Mouse (Mus musculus) embryo, embryonic 11 days (tissue): ENCODE measurements around the gene Eif4e3.
A peak's percentile ranks its signal among the peaks of the same experiment; 100 is the strongest.

Experiments
- DNase-seq: peaks from one replicate; pipeline ENCODE4 v3.0.0-alpha.2; 2015

Eif4e3 gene

GRCm38 (mm10) chr6:99663232-99663631 is 3.3 kb downstream of the Eif4e3 start:
- DNase-seq: no peak

GRCm38 (mm10) chr6:99660443-99660842 is 6.1 kb downstream of the Eif4e3 start:
- DNase-seq: no peak

GRCm38 (mm10) chr6:99658586-99658985 is 8.0 kb downstream of the Eif4e3 start:
- no peak for DNase-seq

GRCm38 (mm10) chr6:99656088-99656487 is 10.5 kb downstream of the Eif4e3 start:
- DNase-seq: no peak

GRCm38 (mm10) chr6:99655488-99655887 is 11.1 kb downstream of the Eif4e3 start:
- DNase-seq: no peak

GRCm38 (mm10) chr6:99654343-99654742 is 12.2 kb downstream of the Eif4e3 start:
- peak; percentile 14 for DNase-seq

DNA sequence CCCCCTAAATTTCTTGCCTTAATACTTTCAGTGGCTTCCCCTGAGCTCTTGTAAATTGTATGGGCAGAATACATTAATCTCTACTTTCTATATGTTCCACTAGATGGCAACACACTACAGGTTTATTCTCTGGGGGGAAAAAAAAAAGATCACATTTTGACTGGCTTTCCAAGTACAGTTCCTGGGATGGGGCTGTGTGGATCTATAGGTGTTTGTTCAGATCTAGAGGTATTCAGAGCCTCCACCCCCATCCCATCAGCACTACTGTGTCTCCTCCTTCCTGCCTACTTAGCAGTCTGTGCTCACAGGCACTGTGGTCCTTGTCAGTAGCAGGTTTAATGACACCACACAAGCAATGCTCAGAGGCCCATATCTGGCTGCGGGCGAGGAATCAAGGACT is 14.2 kb downstream of the Eif4e3 start:
- DNase-seq: peak; percentile 39

DNA sequence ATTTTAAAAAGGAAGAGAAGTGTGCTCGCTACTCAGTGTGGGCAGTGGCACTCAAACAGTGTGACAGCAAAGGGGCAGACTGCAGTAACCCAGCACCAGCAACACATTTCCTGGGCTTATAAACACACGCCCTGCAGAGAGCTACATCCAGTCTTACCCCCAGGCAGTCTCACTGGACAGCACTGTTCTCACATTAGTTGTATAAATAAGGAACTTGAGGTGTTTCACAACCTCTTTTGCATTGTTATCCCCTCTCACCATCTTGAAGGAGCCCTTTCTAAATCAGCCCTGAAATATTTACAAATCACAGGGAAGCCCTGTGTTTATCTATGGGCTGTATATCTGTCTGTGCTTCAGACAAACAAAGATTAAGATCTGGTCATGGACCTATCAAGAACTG is 17.3 kb downstream of the Eif4e3 start:
- no peak for DNase-seq

- DNase-seq: no peak
These were observed 20.2 kb downstream of the Eif4e3 start for GRCm38 (mm10) chr6:99646344-99646743.

DNA sequence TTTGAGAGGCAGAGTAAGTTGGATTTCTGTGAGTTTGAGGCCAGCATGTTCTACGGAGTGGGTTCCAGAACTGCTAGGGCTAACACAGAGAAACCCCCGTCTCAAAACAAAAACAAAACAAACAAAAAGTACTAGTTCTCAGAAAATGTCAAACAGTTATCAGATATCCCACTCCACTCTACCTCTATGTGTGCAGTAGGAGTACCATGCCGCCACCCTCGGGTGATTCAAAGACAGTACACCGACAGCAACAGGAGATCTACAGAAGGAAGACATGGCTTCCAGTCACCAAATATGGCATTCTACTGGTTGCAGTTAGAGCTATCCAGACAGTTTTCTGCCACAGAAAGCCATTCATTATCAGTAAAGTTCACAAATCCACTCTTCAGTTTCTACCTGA is 21.7 kb downstream of the Eif4e3 start:
- DNase-seq: no peak

DNA sequence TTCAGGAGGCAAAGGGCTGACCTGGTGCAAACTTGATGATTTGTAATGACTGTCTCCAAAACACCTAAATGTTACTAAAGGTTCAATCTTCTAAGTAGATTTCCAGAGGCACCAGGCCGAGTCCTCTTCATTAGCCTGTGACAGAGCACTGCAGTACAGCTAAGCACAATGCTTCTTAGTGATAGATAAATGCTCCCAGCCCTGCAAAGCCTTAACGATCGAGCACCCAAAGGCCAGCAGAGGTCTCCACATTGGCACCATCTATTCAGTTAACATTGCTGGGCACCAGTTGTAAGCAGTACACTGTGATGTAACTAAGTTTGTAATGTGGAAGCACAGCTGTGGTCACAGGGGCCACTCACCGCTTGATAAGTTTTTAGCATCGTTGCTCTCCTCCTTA is 22.2 kb downstream of the Eif4e3 start:
- no peak for DNase-seq

DNA sequence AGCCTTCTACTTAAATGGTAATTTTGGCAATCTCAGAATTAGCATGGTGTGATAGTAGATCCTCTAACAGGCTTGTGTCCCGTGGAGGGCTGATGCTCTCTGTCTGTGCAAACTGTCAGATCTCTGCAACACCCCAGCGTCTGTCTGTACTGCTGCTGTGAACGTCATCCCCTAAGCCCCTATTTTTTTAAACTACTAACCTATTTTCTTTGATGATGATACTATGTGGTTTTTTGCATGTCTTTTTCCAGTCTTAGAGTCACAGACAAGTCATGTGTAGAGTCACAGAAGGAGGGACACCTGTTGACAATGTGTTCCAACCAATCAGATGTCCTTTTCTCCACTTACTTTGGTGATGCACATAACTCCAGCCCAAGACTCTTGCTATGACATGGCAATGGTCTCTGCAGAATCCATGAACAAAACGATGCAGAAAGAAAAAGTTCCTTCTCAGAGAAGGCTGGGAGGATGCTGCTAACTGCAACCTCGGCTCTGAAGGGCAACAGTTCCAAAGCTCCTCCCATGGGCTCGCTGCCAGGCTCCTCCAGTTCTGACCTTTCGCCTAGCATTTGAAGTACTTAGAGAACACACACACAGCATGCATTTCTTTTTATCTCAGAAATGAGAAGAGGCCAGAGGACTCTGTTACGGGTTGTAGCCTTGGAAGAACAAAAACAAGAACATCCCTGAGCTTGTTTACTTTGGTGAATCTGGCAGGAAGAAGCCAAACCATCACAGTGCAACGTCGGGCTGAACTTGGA is 23.0 kb downstream of the Eif4e3 start:
- no peak for DNase-seq

DNA sequence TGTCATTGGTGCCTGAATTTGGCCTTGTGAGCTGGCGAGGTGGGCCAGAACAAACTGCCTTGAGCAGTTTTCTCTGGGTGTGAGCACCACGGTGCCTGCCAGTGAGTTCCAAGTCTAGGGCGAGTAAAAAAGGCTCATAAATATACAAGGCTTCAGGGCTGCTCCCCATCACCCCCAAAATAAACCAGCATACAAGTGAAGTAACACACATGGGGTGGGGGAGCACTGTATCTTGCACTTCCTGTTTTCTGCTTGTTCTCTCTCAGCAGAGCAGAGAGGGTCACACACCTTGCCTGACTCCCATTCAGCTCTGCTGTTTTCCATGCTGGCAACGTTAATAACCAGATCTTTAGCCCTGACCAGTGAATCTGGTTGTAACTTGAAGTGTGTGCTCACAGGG is 29.1 kb downstream of the Eif4e3 start:
- no peak for DNase-seq

GRCm38 (mm10) chr6:99636801-99637200 is 29.8 kb downstream of the Eif4e3 start:
- no peak for DNase-seq

DNA sequence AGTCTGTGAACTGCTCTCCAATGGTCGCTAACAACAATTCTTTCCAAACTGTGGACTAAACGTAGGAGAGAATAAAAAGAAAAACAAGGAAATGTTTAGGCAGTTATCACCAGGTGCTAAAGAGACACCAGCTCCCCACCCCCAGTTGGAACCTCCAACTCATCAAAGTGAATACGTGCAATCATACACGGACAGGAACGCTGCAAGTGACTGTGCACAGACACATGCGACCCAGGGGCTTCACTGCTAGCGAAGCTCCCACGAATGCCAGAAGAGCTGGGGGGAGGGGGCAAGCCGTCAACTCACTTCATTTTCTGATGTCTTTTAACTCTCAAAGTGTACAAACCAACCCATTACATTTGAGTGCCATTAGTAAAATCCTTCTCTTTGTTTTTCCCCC is 30.4 kb downstream of the Eif4e3 start:
- DNase-seq: no peak

GRCm38 (mm10) chr6:99632121-99632980 is 34.2 kb downstream of the Eif4e3 start:
- no peak for DNase-seq

- DNase-seq: no peak
These were observed 34.9 kb downstream of the Eif4e3 start for GRCm38 (mm10) chr6:99631637-99632036.

GRCm38 (mm10) chr6:99629726-99630458 is 36.7 kb downstream of the Eif4e3 start:
- DNase-seq: no peak

DNA sequence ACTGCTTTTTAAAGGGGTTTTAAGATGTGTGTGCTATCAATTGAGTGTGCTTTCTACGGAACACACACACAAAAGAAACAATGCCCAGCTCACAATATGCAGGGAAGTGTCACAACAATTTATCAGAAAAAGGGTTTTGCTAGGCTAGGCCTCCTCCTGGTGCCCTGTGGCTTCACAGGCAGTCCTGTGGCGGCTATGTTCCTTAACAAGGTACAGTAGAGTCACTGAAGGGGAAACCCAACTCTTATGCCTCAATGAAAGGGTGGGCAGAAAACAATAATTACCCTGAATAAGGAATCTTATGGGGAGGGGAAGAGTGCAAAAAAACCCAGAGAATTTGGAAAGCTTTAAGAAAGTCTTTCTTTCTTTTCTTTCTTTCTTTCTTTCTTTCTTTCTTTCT is 40.2 kb downstream of the Eif4e3 start:
- no peak for DNase-seq

DNA sequence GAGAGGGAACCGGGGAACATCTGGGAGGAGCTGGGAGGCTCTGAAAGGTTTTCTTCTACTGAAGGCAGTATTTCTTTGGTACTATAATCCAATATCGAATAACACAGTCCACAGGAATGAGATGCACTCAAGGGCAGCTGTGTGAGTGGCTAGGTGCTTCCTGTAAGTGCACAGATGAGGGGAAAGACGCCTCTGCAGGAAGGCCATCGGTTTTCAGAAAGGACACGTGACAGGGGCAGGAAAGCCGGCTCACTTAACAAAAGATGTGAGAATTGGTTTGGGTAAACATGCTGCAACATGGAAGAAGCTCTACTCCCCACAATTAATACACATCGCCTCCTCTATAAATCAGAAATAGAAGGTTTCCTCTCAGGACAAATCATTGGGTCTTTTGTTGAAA is 40.8 kb downstream of the Eif4e3 start:
- DNase-seq: no peak

DNA sequence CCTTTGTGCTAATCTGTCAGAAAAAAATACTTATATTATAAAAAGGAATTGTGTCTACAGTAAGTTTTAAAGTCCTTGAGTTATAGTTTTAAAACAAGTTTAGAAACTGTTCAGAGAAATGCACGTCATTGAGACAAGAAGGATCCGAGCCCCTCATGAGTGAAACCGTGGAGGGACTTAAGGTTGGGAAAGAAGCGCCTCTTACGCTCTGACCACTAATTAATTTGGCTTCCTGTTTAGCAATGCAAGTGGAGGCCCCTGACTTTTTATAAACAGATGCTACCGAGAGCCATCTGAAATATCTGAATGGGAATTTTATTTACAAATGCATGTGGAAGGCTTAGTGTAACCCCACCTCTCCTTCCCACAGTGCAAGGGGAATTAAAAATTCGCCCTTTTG is 41.3 kb downstream of the Eif4e3 start:
- DNase-seq: no peak

GRCm38 (mm10) chr6:99624542-99624941 is 42.0 kb downstream of the Eif4e3 start:
- no peak for DNase-seq

GRCm38 (mm10) chr6:99623641-99624040 is 42.9 kb downstream of the Eif4e3 start:
- peak; percentile 80 for DNase-seq

- DNase-seq: no peak
These were observed 45.4 kb downstream of the Eif4e3 start for GRCm38 (mm10) chr6:99621167-99621566.
